Mouse (Mus musculus) intestine, embryonic 14.5 days (tissue): Measurements from ENCODE around the gene Stat5a. TPM values are rescaled to one million over a fixed set of nuclear protein-coding genes. Genes with fewer than 3 reads are reported as not detected.

Experiments used
- ATAC-seq: fragments of 200-750 bp; cut with Nextera tagmentation; replicated peaks from 2 replicates; pipeline ENCODE4 v1.8.0; 2017; ENCODE audit warnings: low read depth, moderate number of reproducible peaks, moderate TSS enrichment, moderate library complexity; ENCODE audit not compliant: low FRiP score, low TSS enrichment
- DNase-seq: peaks from one replicate; pipeline ENCODE4 v3.0.0-alpha.2; 2018; ENCODE audit warnings: low spot score
- H3K27ac ChIP-seq: fragments of 300-500 bp; sonication (generic); 2 replicates; pipeline ENCODE4 v1.5.1; 2014; ENCODE audit warnings: low read depth, mild to moderate bottlenecking, control low read depth
- H3K27me3 ChIP-seq: fragments of 300-500 bp; sonication (generic); replicated peaks from 2 replicates; pipeline ENCODE4 v1.6.1; 2014; ENCODE audit warnings: low read length, control low read depth; ENCODE audit not compliant: control insufficient read depth, insufficient read depth
- H3K36me3 ChIP-seq: fragments of 300-500 bp; sonication (generic); 2 replicates; pipeline ENCODE4 v1.6.1; 2014; ENCODE audit warnings: low read length, control low read depth; ENCODE audit not compliant: control insufficient read depth, insufficient read depth
- H3K4me1 ChIP-seq: fragments of 300-500 bp; sonication (generic); replicated peaks from 2 replicates; pipeline ENCODE4 v1.6.1; 2014; ENCODE audit warnings: low read length, control low read depth, mixed read lengths; ENCODE audit not compliant: control insufficient read depth, insufficient read depth
- H3K4me2 ChIP-seq: fragments of 300-500 bp; sonication (generic); 2 replicates; pipeline ENCODE4 v1.6.1; 2014; ENCODE audit warnings: low read length
- H3K4me3 ChIP-seq: fragments of 300-500 bp; sonication (generic); 2 replicates; pipeline ENCODE4 v1.5.1; 2014; ENCODE audit warnings: low read depth, low read length, control low read depth, mixed read lengths
- H3K9ac ChIP-seq: fragments of 300-500 bp; sonication (generic); 2 replicates; pipeline ENCODE4 v1.6.1; 2014; ENCODE audit warnings: mild to moderate bottlenecking, low read length
- H3K9me3 ChIP-seq: fragments of 300-500 bp; sonication (generic); 2 replicates; pipeline ENCODE4 v1.6.1; 2016; ENCODE audit warnings: low read length, control low read depth; ENCODE audit not compliant: control insufficient read depth
- WGBS: fragments of 180-500 bp; shearing (Covaris S2); extraction: QIAGEN DNeasy Blood & Tissue Kit; methylation state at CpG from one replicate; pipeline ENCODE4 v1.1.7; 2014; 5-methylcytosine and 5-hydroxymethylcytosine counted together
- polyA plus RNA-seq: library from polyadenylated mRNA; unstranded; fragments of >200 nt; fragmentation: Nextera tagmentation; extraction: Ambion mirVana; gene quantifications from 2 replicates; pipeline ENCODE4 v1.2.1, GENCODE M21; 2014

The Stat5a gene
- polyA plus RNA-seq, 1 experiment from 2014 or later, result 5.5 TPM

GRCm38 (mm10) chr11:100849456-100850037 is 9.6 kb upstream of the Stat5a start:
- Histone ChIP-seq H3K27ac (no peak overlapping the region), H3K9me3 (no peaks in the 10 kb centered on the region), H3K4me2 (peak overlapping the region; percentile 86), H3K27me3 (no peaks in the 10 kb centered on the region; the same call in 1 of the 2 replicates), H3K36me3 (no peaks in the 10 kb centered on the region), H3K4me3 (peak overlapping the region; percentile 95), H3K9ac (peak overlapping the region; percentile 95), H3K4me1 (peaks cover 19% of the 10 kb centered on the region)
- DNase-seq (no peak), ATAC-seq (no peak)
- WGBS, result 3% methylated on average over 13 of the region's 13 CpGs

GRCm38 (mm10) chr11:100850038-100850777 is 8.9 kb upstream of the Stat5a start, which contains the start of gene Stat5b:
Gene Stat5b (minus strand): TSS chr11:100850724.
- WGBS, result under 1% methylated on average over 83 of the region's 104 CpGs
- Histone ChIP-seq H3K9me3 (no peaks in the 10 kb centered on the region), H3K4me1 (peaks cover 19% of the 10 kb centered on the region), H3K27ac (peak within 1 kb of the TSS; percentile 80), H3K36me3 (no peaks in the 10 kb centered on the region), H3K4me3 (peak within 1 kb of the TSS; percentile 95), H3K4me2 (peak within 1 kb of the TSS; percentile 86), H3K9ac (peak within 1 kb of the TSS; percentile 95), H3K27me3 (no peaks in the 10 kb centered on the region; the same call in 1 of the 2 replicates)
- ATAC-seq (peak; percentile 85), DNase-seq (peak; percentile 87)

GRCm38 (mm10) chr11:100850778-100851528 is 8.2 kb upstream of the Stat5a start:
- Histone ChIP-seq H3K36me3 (no peaks in the 10 kb centered on the region), H3K27ac (peak overlapping the region; percentile 80), H3K9me3 (no peaks in the 10 kb centered on the region), H3K4me1 (peaks cover 19% of the 10 kb centered on the region), H3K4me3 (peak overlapping the region; percentile 95), H3K9ac (peak overlapping the region; percentile 95), H3K27me3 (no peaks in the 10 kb centered on the region; the same call in 1 of the 2 replicates), H3K4me2 (peak overlapping the region; percentile 86)
- ATAC-seq (peak; percentile 62), DNase-seq (peak; percentile 83)
- WGBS, result 1% methylated on average over 32 of the region's 33 CpGs

- no peaks in the 10 kb centered on the region; the same call in 1 of the 2 replicates for H3K27me3 ChIP-seq
- no peak overlapping the region for H3K4me2 ChIP-seq
- WGBS, result 97% methylated on average over 2 of the region's 2 CpGs
- H3K9ac ChIP-seq, result no peak overlapping the region
- peaks cover 19% of the 10 kb centered on the region for H3K4me1 ChIP-seq
- no peaks in the 10 kb centered on the region for H3K36me3 ChIP-seq
- H3K4me3 ChIP-seq, result no peak overlapping the region
- no peaks in the 10 kb centered on the region for H3K9me3 ChIP-seq
- ATAC-seq (no peak), DNase-seq (no peak)
- H3K27ac ChIP-seq, result no peak overlapping the region
Observed at GRCm38 (mm10) chr11:100852088-100852487, 7.1 kb upstream of the Stat5a start.

- no peaks in the 10 kb centered on the region for H3K36me3 ChIP-seq
- no peak for ATAC-seq
- WGBS, result 83% methylated on average over 5 of the region's 5 CpGs
Observed at GRCm38 (mm10) chr11:100853018-100853417, 6.1 kb upstream of the Stat5a start.

GRCm38 (mm10) chr11:100854268-100854667 is 4.9 kb upstream of the Stat5a start:
- Histone ChIP-seq H3K9ac (no peak overlapping the region), H3K36me3 (no peaks in the 10 kb centered on the region), H3K4me2 (no peak overlapping the region), H3K4me3 (no peak overlapping the region), H3K27ac (no peak overlapping the region), H3K9me3 (no peaks in the 10 kb centered on the region), H3K27me3 (no peaks in the 10 kb centered on the region; the same call in 1 of the 2 replicates), H3K4me1 (peaks cover 10% of the 10 kb centered on the region)
- ATAC-seq, result no peak
- WGBS, result 48% methylated on average over 4 of the region's 4 CpGs
- no peak for DNase-seq

More at GRCm38 (mm10) chr11:100853018-100853417, 6.1 kb upstream of the Stat5a start:
- H3K27ac ChIP-seq, result no peak overlapping the region
- no peaks in the 10 kb centered on the region for H3K9me3 ChIP-seq
- H3K4me1 ChIP-seq, result peaks cover 19% of the 10 kb centered on the region
- no peak for DNase-seq
- no peak overlapping the region for H3K9ac ChIP-seq
- H3K4me2 ChIP-seq, result no peak overlapping the region
- H3K4me3 ChIP-seq, result no peak overlapping the region
- H3K27me3 ChIP-seq, result no peaks in the 10 kb centered on the region; the same call in 1 of the 2 replicates

- no peaks in the 10 kb centered on the region for H3K36me3 ChIP-seq
- H3K4me3 ChIP-seq, result no peak overlapping the region
- no peak overlapping the region for H3K4me2 ChIP-seq
- H3K27ac ChIP-seq, result no peak overlapping the region
- H3K27me3 ChIP-seq, result no peaks in the 10 kb centered on the region; the same call in 1 of the 2 replicates
- no peak for ATAC-seq
- H3K4me1 ChIP-seq, result peaks cover 6% of the 10 kb centered on the region; the same call in 1 of the 2 replicates
- no peak overlapping the region for H3K9ac ChIP-seq
- 85% methylated on average over 4 of the region's 4 CpGs for WGBS
- no peaks in the 10 kb centered on the region for H3K9me3 ChIP-seq
- no peak for DNase-seq
Observed at GRCm38 (mm10) chr11:100855178-100855577, 4.0 kb upstream of the Stat5a start.

GRCm38 (mm10) chr11:100857960-100858359 is 1.2 kb upstream of the Stat5a start:
- no peak overlapping the region for H3K4me2 ChIP-seq
- H3K9ac ChIP-seq, result no peak overlapping the region
- no peak overlapping the region for H3K4me3 ChIP-seq
- no peaks in the 10 kb centered on the region; the same call in 1 of the 2 replicates for H3K27me3 ChIP-seq
- H3K9me3 ChIP-seq, result no peaks in the 10 kb centered on the region
- H3K36me3 ChIP-seq, result no peaks in the 10 kb centered on the region
- H3K27ac ChIP-seq, result no peak overlapping the region
- 65% methylated on average over 6 of the region's 6 CpGs for WGBS
- DNase-seq (no peak), ATAC-seq (no peak)
- peaks cover 4% of the 10 kb centered on the region; the same call in 1 of the 2 replicates for H3K4me1 ChIP-seq
